Mouse (Mus musculus): Measurements from ENCODE around the gene Acss2. TPM values are rescaled to one million over a fixed set of nuclear protein-coding genes. Genes with fewer than 3 reads are reported as not detected.

The Acss2 gene
- polyA plus RNA-seq, 1 experiment = 149 TPM

- Histone ChIP-seq H3K4me3 (ENCODE audit: insufficient read depth, low read depth, low read length) (no peak overlapping the region), H3K36me3 (ENCODE audit: control insufficient read depth, insufficient read depth, low read length) (no peaks in the 10 kb centered on the region), H3K4me1 (ENCODE audit: control insufficient read depth, insufficient read depth, low read length) (peaks cover 3% of the 10 kb centered on the region; the same call in 1 of the 2 replicates), H3K27me3 (replicated peaks; ENCODE audit: control insufficient read depth, insufficient read depth, low read length) (no peaks in the 10 kb centered on the region), H3K27ac (ENCODE audit: insufficient read depth, low read depth, low read length) (no peak overlapping the region)
- WGBS = 56% methylated on average over 6 of the region's 6 CpGs
- no peak for TF ChIP-seq POLR2A (IDR thresholded peaks at IDR 0.05; ENCODE audit: low read depth, low read length)
- no peak for TF ChIP-seq CTCF (conservative IDR thresholded peaks at IDR 0.05; ENCODE audit: insufficient read depth, insufficient read length, low read depth, low read length)
- no peak for DNase-seq
Observed at GRCm38 (mm10) chr2:155616971-155617370, 99.2 kb downstream of the Acss2 start.

- 20% methylated on average over 8 of the region's 8 CpGs for WGBS
- DNase-seq = peak; percentile 89
- TF ChIP-seq CTCF (conservative IDR thresholded peaks at IDR 0.05; ENCODE audit: insufficient read depth, insufficient read length, low read depth, low read length) = peak; percentile 78
- no peak for TF ChIP-seq POLR2A (IDR thresholded peaks at IDR 0.05; ENCODE audit: low read depth, low read length)
- no peaks in the 10 kb centered on the region for H3K36me3 ChIP-seq (ENCODE audit: control insufficient read depth, insufficient read depth, low read length)
- H3K4me3 ChIP-seq (ENCODE audit: insufficient read depth, low read depth, low read length) = no peak overlapping the region
- no peak overlapping the region for H3K27ac ChIP-seq (ENCODE audit: insufficient read depth, low read depth, low read length)
- H3K4me1 ChIP-seq (ENCODE audit: control insufficient read depth, insufficient read depth, low read length) = no peaks in the 10 kb centered on the region
- H3K27me3 ChIP-seq (replicated peaks; ENCODE audit: control insufficient read depth, insufficient read depth, low read length) = no peaks in the 10 kb centered on the region
Observed at GRCm38 (mm10) chr2:155619817-155620216, 102.1 kb downstream of the Acss2 start.

- H3K27me3 ChIP-seq (replicated peaks; ENCODE audit: control insufficient read depth, insufficient read depth, low read length) = no peaks in the 10 kb centered on the region
- no peaks in the 10 kb centered on the region for H3K4me1 ChIP-seq (ENCODE audit: control insufficient read depth, insufficient read depth, low read length)
- WGBS = 28% methylated on average over 11 of the region's 11 CpGs
- H3K36me3 ChIP-seq (ENCODE audit: control insufficient read depth, insufficient read depth, low read length) = no peaks in the 10 kb centered on the region
- TF ChIP-seq POLR2A (IDR thresholded peaks at IDR 0.05; ENCODE audit: low read depth, low read length) = no peak
- no peak for TF ChIP-seq CTCF (conservative IDR thresholded peaks at IDR 0.05; ENCODE audit: insufficient read depth, insufficient read length, low read depth, low read length)
- DNase-seq = no peak
- H3K27ac ChIP-seq (ENCODE audit: insufficient read depth, low read depth, low read length) = no peak overlapping the region
- no peak overlapping the region for H3K4me3 ChIP-seq (ENCODE audit: insufficient read depth, low read depth, low read length)
Observed at GRCm38 (mm10) chr2:155622606-155623005, 104.9 kb downstream of the Acss2 start.

GRCm38 (mm10) chr2:155623996-155624395 is 106.2 kb downstream of the Acss2 start:
- TF ChIP-seq CTCF (conservative IDR thresholded peaks at IDR 0.05; ENCODE audit: insufficient read depth, insufficient read length, low read depth, low read length) (no peak), POLR2A (IDR thresholded peaks at IDR 0.05; ENCODE audit: low read depth, low read length) (no peak)
- H3K4me3 ChIP-seq (ENCODE audit: insufficient read depth, low read depth, low read length) = no peak overlapping the region

GRCm38 (mm10) chr2:155624730-155625129 is 107.0 kb downstream of the Acss2 start:
- Histone ChIP-seq H3K36me3 (ENCODE audit: control insufficient read depth, insufficient read depth, low read length) (no peaks in the 10 kb centered on the region), H3K4me3 (ENCODE audit: insufficient read depth, low read depth, low read length) (no peak overlapping the region), H3K27me3 (replicated peaks; ENCODE audit: control insufficient read depth, insufficient read depth, low read length) (no peaks in the 10 kb centered on the region), H3K27ac (ENCODE audit: insufficient read depth, low read depth, low read length) (no peak overlapping the region), H3K4me1 (ENCODE audit: control insufficient read depth, insufficient read depth, low read length) (no peaks in the 10 kb centered on the region)
- DNase-seq = peak; percentile 41
- 49% methylated on average over 10 of the region's 10 CpGs for WGBS
- TF ChIP-seq CTCF (conservative IDR thresholded peaks at IDR 0.05; ENCODE audit: insufficient read depth, insufficient read length, low read depth, low read length) = peak; percentile 82
- TF ChIP-seq POLR2A (IDR thresholded peaks at IDR 0.05; ENCODE audit: low read depth, low read length) = no peak

More at GRCm38 (mm10) chr2:155623996-155624395, 106.2 kb downstream of the Acss2 start:
- Histone ChIP-seq H3K27me3 (replicated peaks; ENCODE audit: control insufficient read depth, insufficient read depth, low read length) (no peaks in the 10 kb centered on the region), H3K36me3 (ENCODE audit: control insufficient read depth, insufficient read depth, low read length) (no peaks in the 10 kb centered on the region), H3K27ac (ENCODE audit: insufficient read depth, low read depth, low read length) (no peak overlapping the region), H3K4me1 (ENCODE audit: control insufficient read depth, insufficient read depth, low read length) (no peaks in the 10 kb centered on the region)
- 84% methylated on average over 6 of the region's 6 CpGs for WGBS
- no peak for DNase-seq

- H3K27me3 ChIP-seq (replicated peaks; ENCODE audit: control insufficient read depth, insufficient read depth, low read length) = no peaks in the 10 kb centered on the region
- WGBS = 47% methylated on average over 15 of the region's 15 CpGs
Observed at GRCm38 (mm10) chr2:155626277-155626676, 108.5 kb downstream of the Acss2 start.

GRCm38 (mm10) chr2:155627030-155627738 is 109.4 kb downstream of the Acss2 start:
- Histone ChIP-seq H3K27ac (ENCODE audit: insufficient read depth, low read depth, low read length) (no peak overlapping the region), H3K36me3 (ENCODE audit: control insufficient read depth, insufficient read depth, low read length) (no peaks in the 10 kb centered on the region), H3K27me3 (replicated peaks; ENCODE audit: control insufficient read depth, insufficient read depth, low read length) (no peaks in the 10 kb centered on the region), H3K4me3 (ENCODE audit: insufficient read depth, low read depth, low read length) (no peak overlapping the region), H3K4me1 (ENCODE audit: control insufficient read depth, insufficient read depth, low read length) (no peaks in the 10 kb centered on the region)
- 61% methylated on average over 21 of the region's 21 CpGs for WGBS
- peak; percentile 92 for TF ChIP-seq CTCF (conservative IDR thresholded peaks at IDR 0.05; ENCODE audit: insufficient read depth, insufficient read length, low read depth, low read length)
- no peak for TF ChIP-seq POLR2A (IDR thresholded peaks at IDR 0.05; ENCODE audit: low read depth, low read length)
- DNase-seq = peak; percentile 69

More at GRCm38 (mm10) chr2:155626277-155626676, 108.5 kb downstream of the Acss2 start:
- DNase-seq = no peak
- no peak overlapping the region for H3K4me3 ChIP-seq (ENCODE audit: insufficient read depth, low read depth, low read length)
- no peaks in the 10 kb centered on the region for H3K4me1 ChIP-seq (ENCODE audit: control insufficient read depth, insufficient read depth, low read length)
- no peaks in the 10 kb centered on the region for H3K36me3 ChIP-seq (ENCODE audit: control insufficient read depth, insufficient read depth, low read length)
- no peak overlapping the region for H3K27ac ChIP-seq (ENCODE audit: insufficient read depth, low read depth, low read length)
- TF ChIP-seq POLR2A (IDR thresholded peaks at IDR 0.05; ENCODE audit: low read depth, low read length) = no peak
- TF ChIP-seq CTCF (conservative IDR thresholded peaks at IDR 0.05; ENCODE audit: insufficient read depth, insufficient read length, low read depth, low read length) = no peak
